9 mouse cellular contexts compared by ENCODE assay signal in genomic region chr8:98797445-98797844, GRCm38 (mm10).
DNase-seq lines count a peak whose midpoint lies in the region; ATAC-seq and TF ChIP-seq lines count a peak whose summit lies in the region.
"Had no signal": no experiment of that assay in that cellular context is flagged by ENCODE, and none has a peak within 500 bp of the region (broad histone marks: within the 10 kb centered on the region; RNA-seq: fewer than 3 reads in every experiment).

No protein-coding gene starts in this region.

- no peak for TF ChIP-seq CTCF in lung, embryonic 14.5 days (IDR thresholded peaks at IDR 0.05; ENCODE audit: low read depth)
- no peak for TF ChIP-seq CTCF in lung, adult 2 months (IDR thresholded peaks at IDR 0.05; ENCODE audit: insufficient read depth, low read length)
- no peak for TF ChIP-seq CTCF in layer of hippocampus, adult 2 months (conservative IDR thresholded peaks at IDR 0.05)

- no peak overlapping the region for H3K4me2 ChIP-seq in lung, embryonic 14.5 days
- no peak overlapping the region for H3K4me2 ChIP-seq in midbrain, embryonic 15.5 days

- 64% methylated on average over 2 of the region's 2 CpGs for WGBS in lung, embryonic 14.5 days
- WGBS in lung, adult 2 months = 65% methylated on average over 2 of the region's 2 CpGs
- 81% methylated on average over 2 of the region's 2 CpGs for WGBS in midbrain, embryonic 15.5 days

- ATAC-seq in lung, embryonic 14.5 days (ENCODE audit: insufficient read depth) = peak; percentile 41; the same call in 1 of the 2 replicates
- no peak for ATAC-seq in midbrain, embryonic 15.5 days (replicated peaks)

- peak; percentile 58 for DNase-seq in lung, embryonic 14.5 days
- DNase-seq in lung, adult 2 months = no peak
- peak; percentile 64 for DNase-seq in cerebellum, adult 8-10 months
- DNase-seq in layer of hippocampus, adult 2 months (ENCODE audit: low spot score in 2 of 2) = peak; percentile 23 to 28
- DNase-seq in skeletal muscle tissue, adult 2 months (ENCODE audit: low read depth, low spot score) = peak; percentile 7
- DNase-seq in testis, postnatal 14 days (ENCODE audit: low spot score) = no peak
- DNase-seq: kidney, postnatal 10 days; thymus, postnatal 25 days had no signal

- H3K27me3 ChIP-seq in lung, embryonic 14.5 days (ENCODE audit: insufficient read depth, low read length) = no peaks in the 10 kb centered on the region
- H3K27me3 ChIP-seq in midbrain, embryonic 15.5 days (replicated peaks) = no peaks in the 10 kb centered on the region

- no peak overlapping the region for H3K9ac ChIP-seq in lung, embryonic 14.5 days
- H3K9ac ChIP-seq in midbrain, embryonic 15.5 days = no peak overlapping the region

- no peaks in the 10 kb centered on the region for H3K9me3 ChIP-seq in lung, embryonic 14.5 days (ENCODE audit: low read depth, low read length)
- H3K9me3 ChIP-seq in midbrain, embryonic 15.5 days = no peaks in the 10 kb centered on the region

- no peaks in the 10 kb centered on the region for H3K36me3 ChIP-seq in lung, embryonic 14.5 days (ENCODE audit: insufficient read depth)
- H3K36me3 ChIP-seq in midbrain, embryonic 15.5 days (replicated peaks) = no peaks in the 10 kb centered on the region

- H3K4me3 ChIP-seq in lung, embryonic 14.5 days (ENCODE audit: low read depth, low read length) = no peak overlapping the region
- no peak overlapping the region for H3K4me3 ChIP-seq in lung, adult 2 months (replicated peaks; ENCODE audit: extremely low read depth, low read depth, low read length)
- no peak overlapping the region for H3K4me3 ChIP-seq in layer of hippocampus, adult 2 months
- H3K4me3 ChIP-seq in midbrain, embryonic 15.5 days = no peak overlapping the region

- TF ChIP-seq POLR2A in lung, adult 2 months (IDR thresholded peaks at IDR 0.05; ENCODE audit: borderline replicate concordance, extremely low read depth, low read depth, low read length) = no peak

- H3K4me1 ChIP-seq in lung, embryonic 14.5 days (ENCODE audit: insufficient read depth) = no peaks in the 10 kb centered on the region
- H3K4me1 ChIP-seq in lung, adult 2 months (ENCODE audit: control insufficient read depth, insufficient read depth, low read length) = no peaks in the 10 kb centered on the region
- no peaks in the 10 kb centered on the region for H3K4me1 ChIP-seq in midbrain, embryonic 15.5 days

- H3K27ac ChIP-seq in lung, embryonic 14.5 days (ENCODE audit: low read depth) = no peak overlapping the region
- H3K27ac ChIP-seq in layer of hippocampus, adult 2 months = no peak overlapping the region
- no peak overlapping the region for H3K27ac ChIP-seq in midbrain, embryonic 15.5 days

Comparison
In these comparisons a context has a peak if more than half of its experiments do, and no peak if none do; other contexts are left out.
1. DNase-seq: peak in lung, embryonic 14.5 days (single experiment), cerebellum, adult 8-10 months (single experiment), layer of hippocampus, adult 2 months (2 of 2) and skeletal muscle tissue, adult 2 months (single experiment); none in lung, adult 2 months (single experiment) and testis, postnatal 14 days (single experiment).